Mouse (Mus musculus) embryo, embryonic 10.5 days (tissue): Measurements from ENCODE around the gene Snca.
"Not testable (repeated sequence)": the region's sequence is repeated elsewhere in the genome, so short reads cannot be mapped to it uniquely, and the experiment has no call there.

ENCODE experiments used
- DNase-seq: peaks from one replicate; pipeline ENCODE4 v3.0.0-alpha.2; 2015; ENCODE audit warnings: low spot score

The Snca gene

GRCm38 (mm10) chr6:60717566-60717965, 112.1 kb downstream of the Snca start:
- DNase-seq, result no peak

GRCm38 (mm10) chr6:60709997-60710471, 119.6 kb downstream of the Snca start:
- peak; percentile 4 for DNase-seq

- DNase-seq, result no peak
Measured at GRCm38 (mm10) chr6:60698072-60698471, 131.6 kb downstream of the Snca start.

GRCm38 (mm10) chr6:60687048-60687447, 142.6 kb downstream of the Snca start:
- not testable (repeated sequence) for DNase-seq

GRCm38 (mm10) chr6:60682233-60682632, 147.4 kb downstream of the Snca start:
- DNase-seq, result peak; percentile 75
